Mouse (Mus musculus) heart, postnatal 0 days (tissue): ENCODE results near the gene Hdac7. TPM values are rescaled to one million over a fixed set of nuclear protein-coding genes. Genes with fewer than 3 reads are reported as not detected.

Experiments
- ATAC-seq: fragments of 200-750 bp; cut with Nextera tagmentation; 2 replicates; pipeline ENCODE4 v1.8.0; 2017; ENCODE audit warnings: low read depth, moderate number of reproducible peaks, moderate library complexity; ENCODE audit not compliant: insufficient read depth
- DNase-seq: peaks from one replicate; pipeline ENCODE4 v3.0.0-alpha.2; 2016; ENCODE audit warnings: low spot score
- H3K27ac ChIP-seq: fragments of 300-500 bp; sonication (generic); 2 replicates; pipeline ENCODE4 v1.5.1; 2014; ENCODE audit warnings: low read depth, mild to moderate bottlenecking
- H3K27me3 ChIP-seq: fragments of 300-500 bp; sonication (generic); 2 replicates; pipeline ENCODE4 v1.6.1; 2014; ENCODE audit warnings: low read length, mixed read lengths; ENCODE audit not compliant: control insufficient read depth, insufficient read depth
- H3K36me3 ChIP-seq: fragments of 300-500 bp; sonication (generic); replicated peaks from 2 replicates; pipeline ENCODE4 v1.6.1; 2014; ENCODE audit warnings: low read length, mixed read lengths; ENCODE audit not compliant: control insufficient read depth, insufficient read depth
- H3K4me1 ChIP-seq: fragments of 300-500 bp; sonication (generic); 2 replicates; pipeline ENCODE4 v1.6.1; 2014; ENCODE audit warnings: antibody characterized with exemption; ENCODE audit not compliant: control insufficient read depth, insufficient read depth
- H3K4me2 ChIP-seq: fragments of 300-500 bp; sonication (generic); 2 replicates; pipeline ENCODE4 v1.6.1; 2014; ENCODE audit warnings: low read depth, mild to moderate bottlenecking, low read length, moderate library complexity
- H3K4me3 ChIP-seq: fragments of 300-500 bp; sonication (generic); 2 replicates; pipeline ENCODE4 v1.5.1; 2014; ENCODE audit warnings: low read depth, low read length
- H3K9ac ChIP-seq: fragments of 300-500 bp; sonication (generic); replicated peaks from 2 replicates; pipeline ENCODE4 v1.6.1; 2014; ENCODE audit warnings: low read depth, low read length, mixed read lengths
- H3K9me3 ChIP-seq: fragments of 300-500 bp; sonication (generic); replicated peaks from 2 replicates; pipeline ENCODE4 v1.6.1; 2016; ENCODE audit warnings: low read length; ENCODE audit not compliant: control insufficient read depth
- CTCF ChIP-seq: IDR thresholded peaks from 2 replicates; pipeline ENCODE4 v1.5.1; 2016; ENCODE audit warnings: antibody characterized with exemption, control low read depth, low read depth
- EP300 ChIP-seq: IDR thresholded peaks from 2 replicates; pipeline ENCODE4 v1.6.1; 2016; ENCODE audit warnings: antibody characterized with exemption, low read depth
- WGBS: fragments of 180-500 bp; shearing (Covaris S2); extraction: QIAGEN DNeasy Blood & Tissue Kit; methylation state at CpG from one replicate; pipeline ENCODE4 v1.1.7; 2014; 5-methylcytosine and 5-hydroxymethylcytosine counted together
- polyA plus RNA-seq: library from polyadenylated mRNA; unstranded; fragments of >200 nt; fragmentation: Nextera tagmentation; extraction: Ambion mirVana; gene quantifications from 2 replicates; pipeline ENCODE4 v1.2.1, GENCODE M21; 2015
- total RNA-seq: library from RNA; depleted of rRNA; stranded (reverse); fragments of >200 nt; gene quantifications from 2 replicates; pipeline ENCODE4 v1.2.3, GENCODE M21; 2014; ENCODE audit warnings: low replicate concordance

Gene Hdac7
- total and polyA plus RNA-seq, 2 experiments from 2014 or later = 15.6 to 34.4 TPM

GRCm38 (mm10) chr15:97842058-97842457 is 2.2 kb downstream of the Hdac7 start:
- Histone ChIP-seq H3K4me1 (peaks cover 37% of the 10 kb centered on the region), H3K9me3 (no peaks in the 10 kb centered on the region), H3K4me2 (no peak overlapping the region; the same call in 1 of the 2 replicates), H3K4me3 (no peak overlapping the region; the same call in 1 of the 2 replicates), H3K27ac (peak overlapping the region; percentile 9; the same call in 1 of the 2 replicates), H3K36me3 (no peaks in the 10 kb centered on the region), H3K9ac (no peak overlapping the region), H3K27me3 (no peaks in the 10 kb centered on the region)
- ATAC-seq (no peak), DNase-seq (no peak)
- 72% methylated on average over 6 of the region's 6 CpGs for whole genome bisulfite sequencing
- TF ChIP-seq EP300 (no peak), CTCF (no peak)

DNA sequence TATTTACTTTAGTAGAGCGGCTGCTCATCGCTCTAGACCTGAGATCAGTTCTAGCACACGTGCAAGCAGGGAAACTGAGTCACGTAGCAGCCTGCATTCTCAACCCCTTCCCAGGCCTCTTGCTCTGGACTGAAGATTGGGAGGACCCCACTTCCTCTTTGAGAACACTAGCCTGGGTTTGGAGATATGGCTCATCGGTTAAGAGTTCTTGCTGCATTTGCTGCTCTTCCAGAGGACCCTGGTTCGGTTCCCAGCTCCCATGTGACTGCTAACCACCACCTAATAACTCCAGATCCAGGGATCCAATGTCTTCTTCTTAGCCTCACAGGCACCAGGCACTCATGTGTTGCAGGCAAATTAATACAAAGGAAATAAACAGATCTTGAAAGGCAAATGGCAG is 2.9 kb downstream of the Hdac7 start:
- TF ChIP-seq CTCF (no peak), EP300 (no peak)
- no peak for ATAC-seq

DNA sequence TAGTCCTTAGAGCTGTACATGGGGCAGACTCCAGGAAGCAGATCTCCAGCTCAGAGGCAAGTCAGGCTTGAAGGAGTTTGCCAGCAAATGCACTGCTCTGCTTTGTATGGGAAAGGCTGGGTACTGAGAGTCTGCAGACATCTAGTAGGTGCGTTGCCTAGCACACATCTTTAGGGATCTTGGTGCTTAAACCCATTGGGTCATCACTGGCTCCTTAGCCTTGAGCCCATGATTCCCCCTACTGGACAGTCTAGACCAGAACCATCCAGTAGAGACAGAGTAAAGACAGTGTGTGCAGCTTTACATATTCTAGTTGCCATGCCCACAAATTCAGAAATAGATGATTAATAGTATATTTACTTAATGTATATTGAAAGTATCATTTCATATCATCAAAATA is 3.5 kb downstream of the Hdac7 start:
- DNase-seq (no peak), ATAC-seq (no peak)
- TF ChIP-seq CTCF (peak; percentile 57), EP300 (no peak)
- Histone ChIP-seq H3K36me3 (no peaks in the 10 kb centered on the region), H3K4me2 (no peak overlapping the region), H3K27me3 (no peaks in the 10 kb centered on the region), H3K9ac (no peak overlapping the region), H3K4me3 (no peak overlapping the region), H3K27ac (peak overlapping the region; percentile 68), H3K9me3 (no peaks in the 10 kb centered on the region), H3K4me1 (peaks cover 48% of the 10 kb centered on the region)
- 81% methylated on average over 1 of the region's 1 CpGs for WGBS

More for the DNA sequence above, 2.9 kb downstream of the Hdac7 start:
- DNase-seq = no peak
- Histone ChIP-seq H3K36me3 (no peaks in the 10 kb centered on the region), H3K4me1 (peaks cover 43% of the 10 kb centered on the region), H3K9me3 (no peaks in the 10 kb centered on the region), H3K4me2 (no peak overlapping the region), H3K4me3 (no peak overlapping the region), H3K27me3 (no peaks in the 10 kb centered on the region), H3K27ac (peak overlapping the region; percentile 9; the same call in 1 of the 2 replicates), H3K9ac (no peak overlapping the region)
- 90% methylated on average over 6 of the region's 6 CpGs for WGBS

DNA sequence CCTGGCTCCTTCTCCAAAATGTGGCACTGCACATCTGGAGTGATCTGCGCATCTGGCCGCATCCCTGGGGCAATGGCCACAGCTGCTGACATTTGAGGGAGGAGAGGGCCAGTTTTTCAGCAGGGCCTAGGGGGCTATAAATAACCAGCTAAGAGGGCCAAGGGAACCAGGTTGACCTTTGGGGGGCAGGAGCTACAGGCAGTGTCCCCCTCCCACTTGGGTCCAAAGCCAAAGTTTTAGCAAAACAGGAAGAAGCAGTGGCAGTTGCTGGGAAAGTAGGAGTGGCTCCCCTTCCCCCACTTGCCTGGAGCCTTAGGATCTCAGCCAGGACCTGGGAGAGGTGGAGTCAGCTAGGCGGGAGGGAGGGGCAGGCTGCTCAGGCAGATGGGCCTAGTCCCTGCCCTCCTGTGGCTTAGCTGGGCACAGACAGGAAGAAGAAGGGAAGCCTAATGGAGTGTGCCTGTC is 4.3 kb downstream of the Hdac7 start:
- no peaks in the 10 kb centered on the region for H3K36me3 ChIP-seq
- H3K27me3 ChIP-seq = no peaks in the 10 kb centered on the region
- TF ChIP-seq CTCF (peak; percentile 41), EP300 (peak; percentile 85)
- ATAC-seq (peak; percentile 82), DNase-seq (peak; percentile 91)
- H3K4me1 ChIP-seq = peaks cover 48% of the 10 kb centered on the region
- 16% methylated on average over 3 of the region's 3 CpGs for WGBS
- no peak overlapping the region for H3K4me2 ChIP-seq
- H3K9ac ChIP-seq = no peak overlapping the region
- peak overlapping the region; percentile 68 for H3K27ac ChIP-seq
- H3K9me3 ChIP-seq = no peaks in the 10 kb centered on the region
- no peak overlapping the region for H3K4me3 ChIP-seq

GRCm38 (mm10) chr15:97839473-97839872 is 4.8 kb downstream of the Hdac7 start:
- no peaks in the 10 kb centered on the region for H3K9me3 ChIP-seq
- no peaks in the 10 kb centered on the region for H3K27me3 ChIP-seq
- no peak for TF ChIP-seq EP300
- TF ChIP-seq CTCF = no peak
- no peak overlapping the region for H3K4me3 ChIP-seq
- ATAC-seq = no peak
- DNase-seq = no peak
- H3K9ac ChIP-seq = no peak overlapping the region
- H3K27ac ChIP-seq = peak overlapping the region; percentile 68
- no peak overlapping the region for H3K4me2 ChIP-seq
- no peaks in the 10 kb centered on the region for H3K36me3 ChIP-seq
- WGBS = 65% methylated on average over 4 of the region's 4 CpGs
- peaks cover 48% of the 10 kb centered on the region for H3K4me1 ChIP-seq

DNA sequence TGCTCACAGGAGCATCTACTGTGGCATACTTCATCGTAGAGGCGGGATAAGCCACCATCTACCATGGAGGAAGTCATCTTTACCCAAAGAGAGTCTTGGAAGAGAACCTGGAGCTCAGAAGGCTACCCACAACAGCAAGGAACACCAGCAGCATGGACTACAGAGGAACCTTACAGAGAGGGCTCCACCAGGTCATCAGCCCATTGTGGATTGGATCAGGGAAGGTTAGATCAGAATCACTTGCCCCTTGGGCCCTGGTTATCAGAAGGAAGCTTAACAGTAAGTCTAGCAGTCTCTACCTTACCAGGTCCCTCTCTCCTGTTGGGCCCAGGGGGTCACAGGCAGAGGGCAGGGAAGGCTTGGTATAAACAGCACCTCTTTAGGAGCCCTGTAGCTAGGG is 5.3 kb downstream of the Hdac7 start:
- no peak for TF ChIP-seq CTCF
- no peak for TF ChIP-seq EP300
- Histone ChIP-seq H3K36me3 (no peaks in the 10 kb centered on the region), H3K4me3 (no peak overlapping the region), H3K4me1 (peaks cover 48% of the 10 kb centered on the region), H3K27ac (peak overlapping the region; percentile 68), H3K9me3 (no peaks in the 10 kb centered on the region), H3K4me2 (no peak overlapping the region), H3K9ac (no peak overlapping the region), H3K27me3 (no peaks in the 10 kb centered on the region)
- no peak for DNase-seq
- WGBS = 78% methylated on average over 2 of the region's 2 CpGs
- no peak for ATAC-seq
